Mouse (Mus musculus): ENCODE measurements around the gene Gm9745.
"Not testable (repeated sequence)": the region's sequence is repeated elsewhere in the genome, so short reads cannot be mapped to it uniquely, and the experiment has no call there.

DNA sequence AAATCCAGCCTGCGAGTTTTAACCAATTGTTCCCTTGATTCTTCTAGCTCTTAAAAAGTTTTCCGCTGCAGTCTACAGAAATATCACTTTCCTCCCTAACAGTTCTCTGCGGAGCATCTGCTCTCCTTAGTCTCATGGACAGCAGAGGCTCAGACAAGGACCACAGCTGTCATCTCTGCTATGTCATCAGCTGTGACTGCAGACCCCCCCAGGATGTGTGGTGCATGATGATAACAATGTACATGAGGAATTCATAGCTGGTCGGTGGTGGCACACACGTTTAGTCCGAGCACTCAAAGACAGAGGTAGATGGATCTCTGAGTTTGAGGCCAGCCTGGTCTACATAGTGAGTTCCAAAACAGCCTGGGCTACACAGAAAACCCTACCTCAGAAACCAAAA lies 11.5 kb upstream of the Gm9745 start:
- not testable (repeated sequence) for TF ChIP-seq CTCF, EP300 (IDR thresholded peaks at IDR 0.05; ENCODE audit: low read depth)

Data from liver, embryonic 14.5 days (tissue).